Mouse (Mus musculus) large intestine, adult 2 months (tissue): ENCODE measurements around the gene Abhd11. TPM values are rescaled to one million over a fixed set of nuclear protein-coding genes. Genes with fewer than 3 reads are reported as not detected.

Experiments
- DNase-seq: peaks from one replicate; pipeline ENCODE4 v3.0.0-alpha.2; 2012; ENCODE audit warnings: low read depth, low spot score
- WGBS: fragments of 180-500 bp; shearing (Covaris S2); methylation state at CpG from one replicate; pipeline ENCODE4 v1.1.7; 2018; 5-methylcytosine and 5-hydroxymethylcytosine counted together
- polyA plus RNA-seq: library from polyadenylated mRNA; depleted of rRNA; stranded (reverse); fragments of >200 nt; gene quantifications from 2 replicates; pipeline ENCODE4 v1.2.3, GENCODE M21; 2012

Abhd11 gene
- polyA plus RNA-seq, 1 experiment, result 159 TPM

GRCm38 (mm10) chr5:134985633-134986297 is 23.2 kb upstream of the Abhd11 start, which contains the start of gene Cldn3:
Cldn3 (plus strand) TSS chr5:134986214.
- WGBS, result 2% methylated on average over 25 of the region's 25 CpGs
- DNase-seq, result peak; percentile 92

GRCm38 (mm10) chr5:134986298-134987268 is 22.4 kb upstream of the Abhd11 start:
- no peak for DNase-seq
- WGBS, result 4% methylated on average over 79 of the region's 79 CpGs

- DNase-seq, result no peak
- WGBS, result 14% methylated on average over 11 of the region's 11 CpGs
Observed at GRCm38 (mm10) chr5:134989166-134989565, 19.8 kb upstream of the Abhd11 start.

GRCm38 (mm10) chr5:134989741-134990140 is 19.2 kb upstream of the Abhd11 start:
- DNase-seq, result no peak
- WGBS, result 17% methylated on average over 6 of the region's 6 CpGs

GRCm38 (mm10) chr5:134992566-134992965 is 16.4 kb upstream of the Abhd11 start:
- DNase-seq, result no peak
- 45% methylated on average over 5 of the region's 5 CpGs for WGBS

GRCm38 (mm10) chr5:134998359-134998758 is 10.6 kb upstream of the Abhd11 start:
- no peak for DNase-seq
- WGBS, result 75% methylated on average over 6 of the region's 6 CpGs

GRCm38 (mm10) chr5:134999797-135000196 is 9.2 kb upstream of the Abhd11 start:
- DNase-seq, result no peak
- 96% methylated on average over 4 of the region's 4 CpGs for WGBS

- 36% methylated on average over 16 of the region's 16 CpGs for WGBS
- no peak for DNase-seq
Observed at GRCm38 (mm10) chr5:135000751-135001150, 8.2 kb upstream of the Abhd11 start.

GRCm38 (mm10) chr5:135001309-135001708 is 7.6 kb upstream of the Abhd11 start:
- 3% methylated on average over 14 of the region's 14 CpGs for WGBS
- DNase-seq, result peak; percentile 99

- DNase-seq, result no peak
- 20% methylated on average over 5 of the region's 5 CpGs for WGBS
Observed at GRCm38 (mm10) chr5:135002151-135002550, 6.8 kb upstream of the Abhd11 start.

- 30% methylated on average over 16 of the region's 16 CpGs for WGBS
- no peak for DNase-seq
Observed at GRCm38 (mm10) chr5:135007802-135008571, 965 bp upstream of the Abhd11 start.

GRCm38 (mm10) chr5:135009590-135010319 is 803 bp downstream of the Abhd11 start:
- DNase-seq, result no peak
- 2% methylated on average over 37 of the region's 37 CpGs for WGBS

- DNase-seq, result no peak
- WGBS, result 25% methylated on average over 7 of the region's 7 CpGs
Observed at GRCm38 (mm10) chr5:135010320-135010709, 1.4 kb downstream of the Abhd11 start.

- WGBS, result 76% methylated on average over 25 of the region's 25 CpGs
- no peak for DNase-seq
Observed at GRCm38 (mm10) chr5:135010841-135011743, 2.1 kb downstream of the Abhd11 start.

GRCm38 (mm10) chr5:135011809-135012613 is 3.1 kb downstream of the Abhd11 start:
- 43% methylated on average over 26 of the region's 26 CpGs for WGBS
- DNase-seq, result no peak

- peak; percentile 86 for DNase-seq
- 9% methylated on average over 16 of the region's 16 CpGs for WGBS
Observed at GRCm38 (mm10) chr5:135012671-135013441, 3.9 kb downstream of the Abhd11 start.

- 15% methylated on average over 7 of the region's 7 CpGs for WGBS
- DNase-seq, result no peak
Observed at GRCm38 (mm10) chr5:135015497-135015896, 6.5 kb downstream of the Abhd11 start.
